Mouse (Mus musculus): ENCODE results near the gene Csrnp3.
"Not testable (repeated sequence)": the region's sequence is repeated elsewhere in the genome, so short reads cannot be mapped to it uniquely, and the experiment has no call there.

Csrnp3 gene
- long read RNA-seq, experiment 1, partial matches to known transcripts, result 0 of 1 reads
- long read RNA-seq, experiment 1, other reads (novel, unspliced or antisense), result 1 of 1 reads
- long read RNA-seq, experiment 2, result 0 reads

- intact Hi-C loops (cut with DNase I), result no loop called here
Observed at GRCm38 (mm10) chr2:65845551-65845950, at the start of gene Csrnp3. Gene Csrnp3 (plus strand): TSS chr2:65845767.

GRCm38 (mm10) chr2:65801054-65801709 lies 44.4 kb upstream of the Csrnp3 start:
- intact Hi-C loops (cut with DNase I), result no loop called here

- intact Hi-C loops (cut with DNase I), result no loop called here
Observed at GRCm38 (mm10) chr2:65806556-65806955, 39.0 kb upstream of the Csrnp3 start.

- intact Hi-C loops (cut with DNase I), result not testable (repeated sequence)
Observed at GRCm38 (mm10) chr2:65811203-65811602, 34.4 kb upstream of the Csrnp3 start.

- intact Hi-C loops (cut with DNase I), result no loop called here
Observed at GRCm38 (mm10) chr2:65818080-65818796, 27.3 kb upstream of the Csrnp3 start.

DNA sequence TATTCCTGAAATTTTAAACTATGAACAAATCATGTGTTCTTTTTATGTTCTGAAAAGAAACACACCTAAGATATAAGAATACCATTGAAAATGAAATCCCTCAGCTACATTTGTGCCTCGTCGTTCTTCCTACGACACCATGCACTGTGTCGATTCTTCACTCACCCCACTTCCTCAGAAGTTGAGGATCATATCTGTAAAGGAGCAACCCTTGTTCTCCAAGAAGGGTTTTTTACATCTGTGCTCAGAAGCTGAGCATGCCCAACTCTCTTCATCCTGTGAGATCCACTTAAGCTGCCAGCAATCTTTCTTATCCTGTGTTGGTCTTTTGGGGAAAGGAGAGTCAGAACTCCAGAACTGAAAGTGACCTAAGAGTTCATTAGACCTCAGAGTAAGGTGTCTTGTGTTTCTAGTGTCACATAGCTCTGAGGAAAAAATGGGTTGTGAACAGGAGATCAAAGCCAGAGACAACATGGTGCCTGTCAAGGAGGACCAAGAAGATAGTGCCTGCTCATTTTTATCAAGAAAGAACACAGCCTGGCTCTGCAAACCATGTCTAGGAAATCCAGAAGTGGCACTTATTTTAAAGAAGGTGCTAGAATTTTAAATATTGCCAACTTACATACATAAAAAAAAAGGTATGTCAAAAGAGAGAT lies 25.3 kb upstream of the Csrnp3 start:
- intact Hi-C loops (cut with DNase I), result no loop called here

- intact Hi-C loops (cut with DNase I), result no loop called here
Observed at GRCm38 (mm10) chr2:65826314-65826713, 19.3 kb upstream of the Csrnp3 start.

GRCm38 (mm10) chr2:65826801-65827200 lies 18.8 kb upstream of the Csrnp3 start:
- intact Hi-C loops (cut with DNase I), result no loop called here

GRCm38 (mm10) chr2:65828699-65829098 lies 16.9 kb upstream of the Csrnp3 start:
- intact Hi-C loops (cut with DNase I), result no loop called here

DNA sequence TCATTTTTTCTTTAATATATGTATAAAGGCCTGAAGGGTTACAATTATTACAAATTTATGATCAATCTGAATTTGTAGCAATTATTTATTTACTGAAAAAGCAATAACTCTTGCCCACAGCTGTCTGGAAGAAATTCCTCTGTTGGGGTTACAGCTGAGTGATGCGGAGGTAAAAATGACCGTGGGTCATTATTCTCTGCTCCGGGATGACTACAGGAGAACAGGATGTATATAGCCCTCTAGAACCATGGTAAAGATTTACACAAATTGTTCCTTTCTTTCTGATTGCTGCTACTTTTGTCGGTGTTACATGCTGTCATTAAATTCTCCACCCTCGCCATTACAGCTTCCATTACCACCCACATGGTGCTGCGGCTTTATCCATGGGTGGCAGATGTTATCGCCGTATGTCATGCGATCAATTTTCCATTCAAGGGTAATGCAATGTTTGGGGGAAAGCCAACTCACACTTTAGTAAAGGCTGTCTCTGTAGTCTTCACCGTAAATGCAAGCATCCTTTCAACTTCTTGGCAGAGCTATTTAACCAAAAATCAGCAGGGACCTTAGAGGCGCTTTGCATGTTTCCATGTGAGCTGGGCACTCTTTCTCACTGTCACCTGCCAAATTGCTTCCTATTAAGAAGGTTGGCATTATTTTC lies 12.7 kb upstream of the Csrnp3 start:
- intact Hi-C loops (cut with DNase I), result no loop called here

GRCm38 (mm10) chr2:65833421-65833820 lies 12.1 kb upstream of the Csrnp3 start:
- intact Hi-C loops (cut with DNase I), result no loop called here

- intact Hi-C loops (cut with DNase I), result no loop called here
Observed at GRCm38 (mm10) chr2:65841606-65842005, 4.0 kb upstream of the Csrnp3 start.

- intact Hi-C loops (cut with DNase I), result no loop called here
Observed at GRCm38 (mm10) chr2:65842356-65842755, 3.2 kb upstream of the Csrnp3 start.

GRCm38 (mm10) chr2:65846000-65846755 lies 611 bp downstream of the Csrnp3 start:
- intact Hi-C loops (cut with DNase I), result no loop called here

DNA sequence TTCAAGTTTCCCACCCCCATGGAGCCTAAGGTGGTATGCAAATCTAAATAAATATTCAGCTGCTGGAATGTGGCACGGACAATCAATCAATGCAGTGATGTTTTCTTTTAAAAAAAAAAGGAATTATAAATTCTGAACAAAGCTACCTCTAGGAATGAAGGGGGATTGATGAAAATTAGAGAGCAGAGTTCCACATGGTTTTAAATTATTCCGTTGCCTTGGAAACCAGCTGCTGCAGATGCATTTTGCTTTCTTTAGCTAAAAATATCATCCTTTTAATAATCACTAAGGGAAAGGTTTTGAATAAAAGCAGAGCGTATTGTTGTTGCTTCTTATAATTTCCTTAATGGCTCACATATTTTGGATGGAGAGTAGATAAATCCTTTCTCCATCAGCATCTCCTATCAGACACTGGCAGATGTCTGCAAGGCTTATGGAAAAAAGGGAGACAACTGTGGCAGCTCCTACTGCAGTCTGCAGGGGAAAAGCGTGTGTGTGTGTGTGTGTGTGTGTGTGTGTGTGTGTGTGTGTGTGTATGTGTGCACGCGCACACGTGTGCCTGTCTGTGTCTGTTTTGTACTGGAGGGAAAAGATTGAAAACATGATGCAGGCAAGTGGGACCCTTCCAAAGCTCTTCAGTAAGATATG lies 2.0 kb downstream of the Csrnp3 start:
- intact Hi-C loops (cut with DNase I), result no loop called here

- intact Hi-C loops (cut with DNase I), result no loop called here
Observed at GRCm38 (mm10) chr2:65848706-65849105, 3.1 kb downstream of the Csrnp3 start.

- intact Hi-C loops (cut with DNase I), result not testable (repeated sequence)
Observed at GRCm38 (mm10) chr2:65850282-65850681, 4.7 kb downstream of the Csrnp3 start.

DNA sequence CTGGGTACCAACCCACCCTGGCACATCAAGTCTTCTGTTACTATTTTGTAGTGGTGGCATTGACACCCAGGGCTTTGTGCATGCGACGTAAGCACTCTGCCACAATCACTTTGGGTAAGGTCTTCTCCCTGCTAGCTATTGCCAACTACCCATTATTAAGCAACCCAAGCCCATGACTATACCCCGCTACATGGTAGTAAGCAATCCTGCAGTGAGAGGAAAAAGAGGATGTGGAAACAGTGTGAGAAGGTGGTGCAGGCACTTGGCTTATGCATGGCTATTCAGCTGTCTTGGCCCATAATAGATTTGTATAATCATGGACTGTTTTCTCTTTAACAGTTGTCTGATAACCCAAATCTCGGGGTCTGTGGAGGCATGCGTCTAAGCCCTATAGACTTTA lies 11.2 kb downstream of the Csrnp3 start:
- intact Hi-C loops (cut with DNase I), result no loop called here

- intact Hi-C loops (cut with DNase I), result no loop called here
Observed at GRCm38 (mm10) chr2:65859767-65860727, 14.5 kb downstream of the Csrnp3 start.
